ENCODE assay signal across 14 mouse cellular contexts in the genomic region with DNA sequence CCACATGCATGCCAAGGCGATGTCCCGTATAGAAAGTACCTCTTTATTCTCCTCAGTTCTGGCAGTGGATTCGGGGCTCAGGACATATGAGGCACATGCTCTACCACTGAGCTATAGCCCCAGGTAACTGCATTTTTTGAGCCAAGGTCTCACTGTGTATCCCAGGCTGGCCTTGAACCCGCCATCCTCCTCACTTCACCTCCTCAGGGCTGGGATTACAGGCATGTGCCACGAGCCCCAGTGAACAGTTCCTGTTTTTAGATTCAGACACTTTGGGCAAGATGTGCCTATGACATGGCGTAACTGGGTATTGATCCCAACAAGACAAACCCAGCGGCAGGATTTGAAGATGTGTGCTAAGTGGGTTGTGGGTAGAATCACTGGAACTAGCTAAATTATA.
"Had no signal": no experiment of that assay in that cellular context is flagged by ENCODE, and none has a peak within 500 bp of the region (broad histone marks: within the 10 kb centered on the region; RNA-seq: fewer than 3 reads in every experiment).

No protein-coding gene starts in this region.

- H3K9me3 ChIP-seq: limb, embryonic 12.5 days; liver, embryonic 15.5 days; neural tube, embryonic 12.5 days had no signal

- ATAC-seq: lung, postnatal 0 days had no signal

- H3K4me1 ChIP-seq: limb, embryonic 12.5 days; liver, embryonic 15.5 days; neural tube, embryonic 12.5 days had no signal

- H3K27ac ChIP-seq: limb, embryonic 12.5 days; liver, embryonic 15.5 days; neural tube, embryonic 12.5 days had no signal

- H3K27me3 ChIP-seq: limb, embryonic 12.5 days; liver, embryonic 15.5 days; neural tube, embryonic 12.5 days had no signal

- H3K4me3 ChIP-seq: limb, embryonic 12.5 days; liver, embryonic 15.5 days; myocyte; neural tube, embryonic 12.5 days had no signal

- H3K36me3 ChIP-seq: limb, embryonic 12.5 days; liver, embryonic 15.5 days; neural tube, embryonic 12.5 days had no signal

- DNase-seq: kidney, adult 8-10 months; kidney, postnatal 25 days; lung, adult 2 months; lung, postnatal 36 days; midbrain, embryonic 14.5 days; right cerebral cortex, adult 18-20 months; right cerebral cortex, postnatal 25 days; thymus, postnatal 36 days had no signal

- H3K9ac ChIP-seq: limb, embryonic 12.5 days; liver, embryonic 15.5 days; neural tube, embryonic 12.5 days had no signal

- H3K4me2 ChIP-seq: limb, embryonic 12.5 days; liver, embryonic 11.5 days; liver, embryonic 15.5 days; neural tube, embryonic 12.5 days had no signal
